Mouse (Mus musculus): ENCODE measurements at regions not wholly inside any gene's neighbourhood (a gene's known extent, or its start where the extent isn't known, plus 50 kb on each side); places are given as distances from the start of the nearest gene placed in this dataset.

DNA sequence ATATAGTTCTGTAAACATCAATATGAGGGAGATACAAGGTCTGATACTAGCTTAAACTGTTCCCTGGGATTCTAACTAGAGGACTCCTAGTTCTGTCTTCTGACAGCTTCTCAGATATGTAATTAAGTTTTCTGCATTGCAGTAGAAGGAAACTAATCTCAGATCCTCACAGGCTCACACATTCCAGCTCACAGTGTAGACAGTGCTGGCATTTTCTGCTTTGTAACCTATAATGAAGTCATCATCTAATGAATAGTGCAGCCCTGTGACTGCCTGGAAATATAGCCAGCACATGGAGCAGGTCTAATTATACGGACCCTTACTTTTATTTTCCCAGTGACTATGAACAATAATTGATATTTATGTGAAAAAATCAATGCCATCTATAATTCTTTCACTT lies 331.2 kb upstream of the Celf2 start:
- no peaks in the 10 kb centered on the region for H3K27me3 ChIP-seq
- peak; percentile 67; the same call in 1 of the 2 replicates for ATAC-seq (replicated peaks)
- H3K4me1 ChIP-seq, result no peaks in the 10 kb centered on the region
- H3K4me3 ChIP-seq, result no peak overlapping the region
- no peak overlapping the region for H3K4me2 ChIP-seq (replicated peaks)
- H3K27ac ChIP-seq (replicated peaks), result no peak overlapping the region
- 59% methylated on average over 1 of the region's 1 CpGs for WGBS
- H3K9ac ChIP-seq (replicated peaks), result no peak overlapping the region
- H3K36me3 ChIP-seq, result no peaks in the 10 kb centered on the region
- no peaks in the 10 kb centered on the region for H3K9me3 ChIP-seq

DNA sequence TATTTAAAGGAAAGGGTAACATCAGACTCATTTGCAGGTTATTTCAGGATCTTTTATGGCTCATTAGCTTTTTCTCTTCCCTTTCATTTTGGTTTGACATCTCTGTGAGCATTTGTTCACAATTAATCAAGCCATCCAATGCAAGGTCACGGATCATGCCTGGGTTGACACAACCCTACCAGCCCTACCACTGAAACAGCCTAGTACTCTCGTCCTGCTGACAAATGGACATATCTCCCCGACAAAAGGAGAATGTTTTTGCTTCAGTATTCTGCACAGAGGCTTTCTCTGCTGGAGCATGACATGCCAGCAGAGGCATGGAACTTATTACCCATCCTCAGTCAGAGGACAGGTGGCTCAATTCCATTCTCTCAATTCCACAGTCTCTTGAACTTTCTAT lies 328.5 kb upstream of the Celf2 start:
- ATAC-seq (replicated peaks), result no peak
- H3K36me3 ChIP-seq, result no peaks in the 10 kb centered on the region
- H3K27me3 ChIP-seq, result no peaks in the 10 kb centered on the region
- WGBS, result 78% methylated on average over 3 of the region's 3 CpGs
- H3K4me2 ChIP-seq (replicated peaks), result no peak overlapping the region
- no peak overlapping the region for H3K4me3 ChIP-seq
- no peak overlapping the region for H3K9ac ChIP-seq (replicated peaks)
- no peak overlapping the region for H3K27ac ChIP-seq (replicated peaks)
- H3K9me3 ChIP-seq, result no peaks in the 10 kb centered on the region
- no peaks in the 10 kb centered on the region for H3K4me1 ChIP-seq

DNA sequence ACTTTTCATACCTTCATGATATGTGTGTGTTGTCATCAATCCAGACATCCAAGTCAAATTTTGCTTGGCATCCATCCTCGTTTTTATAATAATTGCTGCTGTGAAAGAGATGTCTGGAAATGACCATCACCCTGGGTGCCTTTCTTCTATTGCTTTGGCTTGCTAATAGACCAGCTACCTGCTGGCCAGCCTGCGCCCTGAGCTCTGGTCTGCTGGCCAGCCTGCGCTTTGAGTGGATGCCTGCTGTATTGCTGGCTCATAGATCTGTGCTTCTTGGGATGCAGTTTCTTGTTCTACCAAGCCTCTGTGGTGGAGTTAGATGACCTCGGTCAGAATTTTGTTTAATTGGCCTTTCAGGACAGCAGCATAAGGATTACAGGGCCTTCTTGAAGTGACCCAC lies 321.9 kb upstream of the Celf2 start:
- Histone ChIP-seq H3K4me2 (replicated peaks) (no peak overlapping the region), H3K36me3 (no peaks in the 10 kb centered on the region), H3K4me3 (no peak overlapping the region), H3K27ac (replicated peaks) (no peak overlapping the region), H3K27me3 (no peaks in the 10 kb centered on the region), H3K9me3 (no peaks in the 10 kb centered on the region), H3K4me1 (peaks cover 2% of the 10 kb centered on the region), H3K9ac (replicated peaks) (no peak overlapping the region)
- 80% methylated on average over 4 of the region's 4 CpGs for WGBS
- ATAC-seq (replicated peaks), result no peak

DNA sequence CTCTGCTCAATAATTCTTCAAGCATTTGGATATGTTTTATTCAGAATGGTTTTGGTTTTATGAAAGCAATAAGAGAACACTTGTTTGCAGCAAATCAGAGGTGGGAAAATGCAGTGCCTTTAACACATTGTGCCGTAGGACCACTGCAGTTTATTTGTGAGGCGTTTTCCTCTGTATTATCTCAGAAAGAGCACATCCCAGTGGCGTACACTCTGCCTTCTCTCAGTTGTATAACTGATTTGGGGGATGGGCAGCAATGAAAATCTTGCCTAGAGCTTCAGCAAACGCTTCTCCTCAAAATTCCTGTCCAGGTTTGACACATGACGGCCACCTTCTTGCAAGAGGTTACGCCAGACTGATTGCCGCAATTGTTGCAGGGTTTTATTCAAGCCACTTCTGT lies 316.9 kb upstream of the Celf2 start:
- Histone ChIP-seq H3K9ac (replicated peaks) (no peak overlapping the region), H3K4me1 (peaks cover 6% of the 10 kb centered on the region), H3K4me2 (replicated peaks) (no peak overlapping the region), H3K36me3 (no peaks in the 10 kb centered on the region), H3K9me3 (no peaks in the 10 kb centered on the region), H3K27ac (replicated peaks) (no peak overlapping the region), H3K27me3 (no peaks in the 10 kb centered on the region), H3K4me3 (no peak overlapping the region)
- WGBS, result 73% methylated on average over 7 of the region's 7 CpGs
- no peak for ATAC-seq (replicated peaks)

DNA sequence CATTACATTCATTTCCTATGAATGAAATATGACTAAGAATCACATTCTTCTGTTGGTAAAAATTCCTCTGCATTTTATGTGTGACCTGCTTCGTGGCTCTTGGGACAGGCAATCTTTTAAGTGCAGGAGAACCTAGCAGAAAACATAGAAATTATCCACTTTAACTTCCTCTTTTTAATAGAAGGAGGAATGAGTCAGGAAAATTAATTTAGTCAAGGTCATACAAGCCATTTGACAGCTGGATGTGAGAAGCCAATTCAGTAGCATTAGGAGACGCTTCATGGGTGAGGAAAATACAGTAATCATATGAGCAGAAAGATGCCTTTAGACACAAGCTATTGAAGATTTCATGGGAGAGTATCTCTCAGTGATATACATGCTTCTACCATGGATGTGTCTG lies 287.1 kb upstream of the Celf2 start:
- H3K4me2 ChIP-seq (replicated peaks), result no peak overlapping the region
- H3K4me1 ChIP-seq, result no peaks in the 10 kb centered on the region
- no peak overlapping the region for H3K4me3 ChIP-seq
- no peak for ATAC-seq (replicated peaks)
- 83% methylated on average over 2 of the region's 2 CpGs for WGBS
- H3K9ac ChIP-seq (replicated peaks), result no peak overlapping the region
- H3K9me3 ChIP-seq, result no peaks in the 10 kb centered on the region
- no peaks in the 10 kb centered on the region for H3K36me3 ChIP-seq
- no peak overlapping the region for H3K27ac ChIP-seq (replicated peaks)
- H3K27me3 ChIP-seq, result no peaks in the 10 kb centered on the region

DNA sequence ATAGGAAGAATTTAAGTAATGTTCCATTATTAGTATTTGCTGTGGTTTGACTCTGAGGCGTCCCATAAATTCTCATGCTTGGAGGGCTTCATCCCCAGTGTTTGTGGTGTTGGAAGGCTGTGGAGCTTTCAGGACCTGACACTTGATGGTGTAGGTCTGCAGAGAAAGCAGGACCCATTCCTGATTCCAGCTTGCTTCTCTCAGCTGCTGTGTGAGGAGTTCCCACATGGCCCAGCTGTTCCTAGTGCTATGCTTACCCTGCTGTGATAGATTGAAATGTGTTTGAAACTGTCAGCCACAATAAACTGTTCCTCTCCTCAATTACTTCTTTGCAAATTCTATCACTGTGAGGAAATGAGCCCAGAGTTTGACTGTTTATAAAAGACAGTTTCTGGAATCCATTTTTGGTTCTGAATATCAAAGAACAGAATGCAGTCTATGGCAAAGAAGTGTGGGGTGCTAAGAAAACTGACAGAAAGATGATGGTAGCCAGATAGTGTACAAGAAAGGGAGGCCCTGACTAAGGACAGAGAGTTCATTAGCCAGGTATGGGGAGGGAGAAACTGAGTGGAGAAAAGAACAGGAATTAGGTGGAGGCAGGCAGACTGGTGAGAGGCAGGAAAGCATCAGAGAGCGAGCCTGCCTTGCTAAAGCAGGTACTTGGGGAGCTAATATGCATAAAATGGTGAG lies 283.2 kb upstream of the Celf2 start:
- no peaks in the 10 kb centered on the region for H3K9me3 ChIP-seq
- no peaks in the 10 kb centered on the region for H3K4me1 ChIP-seq
- no peak for ATAC-seq (replicated peaks)
- H3K27me3 ChIP-seq, result no peaks in the 10 kb centered on the region
- H3K4me3 ChIP-seq, result no peak overlapping the region
- H3K36me3 ChIP-seq, result no peaks in the 10 kb centered on the region
- H3K27ac ChIP-seq (replicated peaks), result no peak overlapping the region
- H3K4me2 ChIP-seq (replicated peaks), result no peak overlapping the region
- 81% methylated on average over 2 of the region's 2 CpGs for WGBS
- no peak overlapping the region for H3K9ac ChIP-seq (replicated peaks)

DNA sequence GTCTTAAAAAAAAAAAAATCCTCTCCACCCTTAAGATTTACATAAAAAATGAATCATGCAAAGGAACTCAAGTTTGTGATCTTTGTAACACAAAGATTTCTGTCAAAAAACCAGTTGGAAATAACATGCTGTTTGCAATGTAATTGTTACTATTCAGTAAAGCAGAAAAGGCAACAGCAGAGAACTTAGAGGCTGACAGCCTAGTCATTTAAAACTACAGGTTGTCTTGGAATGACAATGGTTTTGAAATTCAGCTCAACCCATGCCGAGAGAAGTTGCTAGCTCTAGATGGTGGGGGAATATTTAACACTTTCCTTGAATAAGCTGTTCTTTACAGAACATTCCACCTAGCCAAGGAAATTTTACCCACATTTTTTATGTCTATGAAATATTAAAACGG lies 269.2 kb upstream of the Celf2 start:
- Histone ChIP-seq H3K4me1 (no peaks in the 10 kb centered on the region), H3K36me3 (no peaks in the 10 kb centered on the region), H3K4me2 (replicated peaks) (no peak overlapping the region), H3K27me3 (no peaks in the 10 kb centered on the region), H3K27ac (replicated peaks) (no peak overlapping the region), H3K4me3 (no peak overlapping the region), H3K9ac (replicated peaks) (no peak overlapping the region), H3K9me3 (no peaks in the 10 kb centered on the region)
- 39% methylated on average over 2 of the region's 2 CpGs for WGBS
- no peak for ATAC-seq (replicated peaks)

DNA sequence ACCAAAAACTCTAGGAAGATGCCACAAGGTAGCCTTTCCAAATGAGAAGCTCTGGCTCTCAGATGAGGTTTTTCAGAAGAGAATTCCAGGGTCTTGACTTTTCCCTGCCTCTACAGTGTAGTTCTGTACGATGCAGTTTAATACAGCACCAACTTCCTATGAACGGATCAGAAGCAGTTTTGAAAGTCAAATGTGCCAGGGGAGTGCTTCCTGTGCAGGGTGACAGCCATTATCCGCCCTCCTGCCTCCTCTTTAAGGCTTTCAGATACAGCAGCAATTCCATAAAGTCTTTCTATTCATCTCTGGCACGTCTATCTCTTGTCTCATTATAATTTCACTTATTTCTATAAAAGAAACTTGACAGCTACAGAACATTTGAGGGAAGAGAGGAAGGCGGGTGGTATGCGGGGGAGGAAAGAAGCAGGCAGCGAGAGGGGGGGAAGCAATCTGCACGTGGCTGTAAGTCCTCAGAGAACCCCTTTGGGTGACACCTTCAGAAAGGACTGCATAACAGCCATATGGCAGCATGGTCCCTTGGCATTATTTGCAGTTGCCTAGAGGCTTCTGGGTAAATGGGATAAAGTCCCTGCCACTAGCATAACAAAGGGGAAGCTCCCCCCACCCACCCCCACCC lies 224.9 kb upstream of the Celf2 start:
- Histone ChIP-seq H3K4me3 (no peak overlapping the region), H3K4me2 (replicated peaks) (no peak overlapping the region), H3K36me3 (no peaks in the 10 kb centered on the region), H3K27ac (replicated peaks) (peak overlapping the region; percentile 73), H3K9me3 (no peaks in the 10 kb centered on the region), H3K4me1 (peaks cover 17% of the 10 kb centered on the region; the same call in 1 of the 2 replicates), H3K27me3 (no peaks in the 10 kb centered on the region), H3K9ac (replicated peaks) (no peak overlapping the region)
- 41% methylated on average over 8 of the region's 8 CpGs for WGBS
- ATAC-seq (replicated peaks), result peak; percentile 82

DNA sequence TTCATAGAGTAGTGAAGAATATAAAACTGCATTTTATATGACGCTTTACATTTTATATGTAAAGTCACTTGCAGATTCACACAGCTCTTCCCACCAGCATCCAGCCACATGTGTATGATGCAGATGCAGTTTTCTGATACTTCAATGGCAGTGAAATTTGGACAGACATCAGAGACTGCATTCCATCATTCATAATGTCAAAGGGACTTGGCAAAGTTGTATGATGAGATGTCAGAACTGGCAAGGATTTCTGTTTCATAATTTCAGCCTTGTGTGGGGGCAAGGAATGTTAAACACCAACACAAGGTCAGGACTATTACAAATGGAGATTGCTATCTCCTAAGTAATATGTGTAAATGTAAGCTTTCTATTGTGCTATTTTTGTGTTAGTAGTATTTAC lies 221.6 kb upstream of the Celf2 start:
- no peak for ATAC-seq (replicated peaks)
- Histone ChIP-seq H3K9ac (replicated peaks) (no peak overlapping the region), H3K27me3 (no peaks in the 10 kb centered on the region), H3K9me3 (no peaks in the 10 kb centered on the region), H3K4me1 (peaks cover 17% of the 10 kb centered on the region; the same call in 1 of the 2 replicates), H3K27ac (replicated peaks) (no peak overlapping the region), H3K36me3 (no peaks in the 10 kb centered on the region), H3K4me2 (replicated peaks) (no peak overlapping the region), H3K4me3 (no peak overlapping the region)
- WGBS, result 98% methylated on average over 1 of the region's 1 CpGs

DNA sequence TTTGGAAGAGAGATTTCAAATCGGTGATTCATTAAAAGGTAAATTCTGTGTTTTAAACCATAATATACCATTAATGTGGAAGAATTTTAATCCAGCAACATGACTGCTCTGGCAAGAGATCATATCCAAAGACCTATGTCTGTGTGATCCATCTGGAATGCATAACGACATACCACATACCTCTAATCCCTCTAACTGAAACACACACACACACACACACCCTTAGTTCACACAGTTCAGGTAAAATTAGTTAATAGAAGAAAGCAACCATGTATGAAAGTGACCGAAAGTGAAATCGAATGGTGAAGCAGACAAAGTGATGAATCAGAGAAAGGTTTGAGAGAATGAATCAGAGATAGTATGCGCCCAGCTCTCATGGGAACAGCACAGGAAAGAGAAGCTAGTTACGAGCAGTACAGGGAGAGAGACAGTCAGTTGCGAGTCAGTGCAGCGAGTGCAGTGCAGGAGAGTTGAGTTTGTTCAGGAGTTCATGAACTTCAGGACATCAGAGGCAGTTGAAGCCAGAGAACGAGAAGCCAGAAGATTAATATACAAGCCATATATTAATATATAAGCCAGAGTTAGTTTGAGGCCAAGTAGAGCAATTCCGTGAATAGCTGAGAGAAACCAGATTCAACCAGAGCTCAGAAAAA lies 213.0 kb upstream of the Celf2 start:
- Histone ChIP-seq H3K4me2 (replicated peaks) (no peak overlapping the region), H3K9me3 (no peaks in the 10 kb centered on the region), H3K27ac (replicated peaks) (no peak overlapping the region), H3K4me3 (no peak overlapping the region), H3K9ac (replicated peaks) (no peak overlapping the region), H3K36me3 (no peaks in the 10 kb centered on the region), H3K4me1 (no peaks in the 10 kb centered on the region), H3K27me3 (no peaks in the 10 kb centered on the region)
- ATAC-seq (replicated peaks), result no peak
- WGBS, result 90% methylated on average over 10 of the region's 10 CpGs

DNA sequence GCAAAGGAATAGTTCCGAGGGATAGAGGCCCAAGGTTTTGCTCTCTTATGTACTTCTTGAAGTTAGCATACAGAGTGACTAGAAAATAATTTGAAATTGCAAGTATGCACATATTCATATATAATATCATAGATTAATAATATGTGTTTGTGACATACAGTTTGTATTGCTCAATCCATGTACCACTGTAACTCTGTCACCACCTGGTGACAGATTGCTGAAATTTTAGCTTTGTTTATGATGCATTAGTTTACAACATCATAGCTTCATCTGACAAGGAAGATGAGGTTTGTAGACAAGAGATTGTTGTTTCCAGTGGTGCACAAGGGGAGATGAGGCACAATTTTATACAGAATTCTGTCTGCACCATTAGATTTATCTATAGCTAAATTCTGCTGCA lies 201.7 kb upstream of the Celf2 start:
- Histone ChIP-seq H3K36me3 (no peaks in the 10 kb centered on the region), H3K4me1 (no peaks in the 10 kb centered on the region), H3K27me3 (no peaks in the 10 kb centered on the region), H3K4me3 (no peak overlapping the region), H3K9me3 (no peaks in the 10 kb centered on the region), H3K9ac (replicated peaks) (no peak overlapping the region), H3K27ac (replicated peaks) (peak overlapping the region; percentile 73), H3K4me2 (replicated peaks) (no peak overlapping the region)
- WGBS, result 67% methylated on average over 1 of the region's 1 CpGs
- no peak for ATAC-seq (replicated peaks)

DNA sequence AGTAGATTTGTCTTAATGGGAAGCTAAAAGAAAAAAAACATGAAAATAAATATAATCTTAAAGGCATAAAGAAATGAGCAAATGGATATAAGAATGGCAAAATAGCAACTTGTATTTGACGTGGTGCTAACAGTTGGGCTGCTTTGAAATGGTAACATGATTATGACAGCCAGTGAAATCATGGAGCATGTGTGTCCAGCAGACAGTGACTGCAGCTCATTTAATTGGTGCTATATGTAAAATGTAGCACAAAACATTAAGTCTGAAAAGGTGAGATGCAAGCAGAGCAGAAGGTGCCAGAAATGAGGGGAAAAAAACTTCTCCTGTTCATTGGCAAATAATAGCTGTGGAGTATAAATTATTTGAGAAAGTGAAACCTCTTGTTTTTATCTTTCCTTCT lies 201.1 kb upstream of the Celf2 start:
- no peak overlapping the region for H3K9ac ChIP-seq (replicated peaks)
- H3K4me2 ChIP-seq (replicated peaks), result no peak overlapping the region
- H3K4me3 ChIP-seq, result no peak overlapping the region
- no peak; the same call in 1 of the 2 replicates for ATAC-seq (replicated peaks)
- WGBS, result 48% methylated on average over 1 of the region's 1 CpGs
- no peaks in the 10 kb centered on the region for H3K36me3 ChIP-seq
- no peaks in the 10 kb centered on the region for H3K27me3 ChIP-seq
- H3K27ac ChIP-seq (replicated peaks), result peak overlapping the region; percentile 73
- H3K9me3 ChIP-seq, result no peaks in the 10 kb centered on the region
- H3K4me1 ChIP-seq, result no peaks in the 10 kb centered on the region
